Mouse (Mus musculus) heart, embryonic 14.5 days (tissue): ENCODE measurements around the gene Chil1. TPM values are rescaled to one million over a fixed set of nuclear protein-coding genes. Genes with fewer than 3 reads are reported as not detected.

Source experiments
- ATAC-seq: fragments of 200-750 bp; cut with Nextera tagmentation; 2 replicates; pipeline ENCODE4 v1.8.0; 2017; ENCODE audit warnings: low read depth, moderate TSS enrichment; ENCODE audit not compliant: insufficient number of reproducible peaks, insufficient read depth, low FRiP score
- H3K27ac ChIP-seq, 2 experiments: fragments of 200-500 bp in 1 of 2; fragments of 300-500 bp in 1 of 2; sonication (generic) in 1 of 2; replicated peaks in 1 of 2; 2 replicates each; pipeline ENCODE4 v1.5.1; 2012 to 2014; ENCODE audit warnings: low read depth in 2 of 2, low read length in 2 of 2, control low read depth in 1 of 2, mild to moderate bottlenecking in 1 of 2, mixed read lengths in 1 of 2; ENCODE audit not compliant: control insufficient read depth in 1 of 2, insufficient read depth in 1 of 2
- H3K27me3 ChIP-seq: fragments of 300-500 bp; sonication (generic); 2 replicates; pipeline ENCODE4 v1.6.1; 2014; ENCODE audit warnings: mild to moderate bottlenecking, low read length, control low read depth; ENCODE audit not compliant: control insufficient read depth, insufficient read depth
- H3K36me3 ChIP-seq: fragments of 300-500 bp; sonication (generic); 2 replicates; pipeline ENCODE4 v1.6.1; 2014; ENCODE audit warnings: mild to moderate bottlenecking, control low read depth, low read length, mixed read lengths; ENCODE audit not compliant: control insufficient read depth, insufficient read depth
- H3K4me1 ChIP-seq, 2 experiments: fragments of 200-500 bp in 1 of 2; fragments of 300-500 bp in 1 of 2; sonication (generic) in 1 of 2; 2 replicates each; pipeline ENCODE4 v1.6.1; 2012 to 2014; ENCODE audit warnings: low read length in 2 of 2, control low read depth in 1 of 2, mixed read lengths in 1 of 2; ENCODE audit not compliant: control insufficient read depth in 2 of 2, insufficient read depth in 2 of 2
- H3K4me2 ChIP-seq: fragments of 300-500 bp; sonication (generic); 2 replicates; pipeline ENCODE4 v1.6.1; 2014; ENCODE audit warnings: mild to moderate bottlenecking, low read length
- H3K4me3 ChIP-seq, 2 experiments: fragments of 200-500 bp in 1 of 2; fragments of 300-500 bp in 1 of 2; sonication (generic) in 1 of 2; 2 replicates each; pipeline ENCODE4 v1.5.1; 2012 to 2014; ENCODE audit warnings: low read length in 2 of 2, mild to moderate bottlenecking in 2 of 2, control low read depth in 1 of 2, low read depth in 1 of 2, moderate library complexity in 1 of 2; ENCODE audit not compliant: control insufficient read depth in 1 of 2, insufficient read depth in 1 of 2
- H3K9ac ChIP-seq: fragments of 300-500 bp; sonication (generic); 2 replicates; pipeline ENCODE4 v1.6.1; 2014; ENCODE audit warnings: mild to moderate bottlenecking, low read length
- H3K9me3 ChIP-seq: fragments of 300-500 bp; sonication (generic); 2 replicates; pipeline ENCODE4 v1.6.1; 2016; ENCODE audit warnings: low read length, control low read depth; ENCODE audit not compliant: control insufficient read depth
- WGBS: fragments of 180-500 bp; shearing (Covaris S2); extraction: QIAGEN DNeasy Blood & Tissue Kit; methylation state at CpG from one replicate; pipeline ENCODE4 v1.1.7; 2014; 5-methylcytosine and 5-hydroxymethylcytosine counted together
- polyA plus RNA-seq: library from polyadenylated mRNA; unstranded; fragments of >200 nt; fragmentation: Nextera tagmentation; extraction: Ambion mirVana; gene quantifications from 2 replicates; pipeline ENCODE4 v1.2.1, GENCODE M21; 2014

Chil1 gene
- polyA plus RNA-seq, 1 experiment from 2014 or later = 1.5 TPM

- no peak for ATAC-seq
- Histone ChIP-seq H3K27ac (no peak overlapping the region), H3K4me3 (no peak overlapping the region), H3K4me1 (peaks cover 32 to 36% of the 10 kb centered on the region in 2 experiments), H3K36me3 (no peaks in the 10 kb centered on the region), H3K27me3 (peaks cover 2% of the 10 kb centered on the region), H3K9me3 (no peaks in the 10 kb centered on the region), H3K9ac (peak overlapping the region; percentile 13; the same call in 1 of the 2 replicates), H3K4me2 (no peak overlapping the region)
- 45% methylated on average over 7 of the region's 7 CpGs for WGBS
Measured at GRCm38 (mm10) chr1:134193674-134194197, 11.8 kb downstream of the Chil1 start.

GRCm38 (mm10) chr1:134194298-134195022 lies 12.5 kb downstream of the Chil1 start:
- Histone ChIP-seq H3K27ac (0 out of 4 replicates have a peak overlapping the region, but pooled peaks of 1 of the 2 experiments have one; percentile 70), H3K4me2 (no peak overlapping the region), H3K36me3 (no peaks in the 10 kb centered on the region), H3K9ac (peak overlapping the region; percentile 8; the same call in 1 of the 2 replicates), H3K4me1 (peaks cover 29 to 34% of the 10 kb centered on the region in 2 experiments), H3K9me3 (no peaks in the 10 kb centered on the region), H3K27me3 (no peaks in the 10 kb centered on the region), H3K4me3 (no peak overlapping the region)
- WGBS = 57% methylated on average over 16 of the region's 16 CpGs
- ATAC-seq = no peak

GRCm38 (mm10) chr1:134195117-134195516 lies 13.1 kb downstream of the Chil1 start:
- Histone ChIP-seq H3K27me3 (no peaks in the 10 kb centered on the region), H3K9me3 (no peaks in the 10 kb centered on the region), H3K27ac (peak overlapping the region in 1 of 2 experiments; percentile 70; a peak in 2 of 4 replicates), H3K4me2 (peak overlapping the region; percentile 31), H3K4me1 (peaks cover 29 to 34% of the 10 kb centered on the region in 2 experiments), H3K36me3 (no peaks in the 10 kb centered on the region), H3K4me3 (no peak overlapping the region), H3K9ac (peak overlapping the region; percentile 25; the same call in 1 of the 2 replicates)
- WGBS = 41% methylated on average over 2 of the region's 2 CpGs
- ATAC-seq = no peak

GRCm38 (mm10) chr1:134195571-134195970 lies 13.6 kb downstream of the Chil1 start:
- Histone ChIP-seq H3K4me2 (peak overlapping the region; percentile 31), H3K4me3 (no peak overlapping the region), H3K36me3 (no peaks in the 10 kb centered on the region), H3K9ac (peak overlapping the region; percentile 25; the same call in 1 of the 2 replicates), H3K4me1 (peaks cover 29 to 34% of the 10 kb centered on the region in 2 experiments), H3K9me3 (no peaks in the 10 kb centered on the region), H3K27ac (peak overlapping the region; percentile 65 to 70; a peak in 3 of 4 replicates), H3K27me3 (no peaks in the 10 kb centered on the region)
- 6% methylated on average over 3 of the region's 3 CpGs for WGBS
- ATAC-seq = 0 out of 2 replicates have a peak, but pooled peaks have one; percentile 26

- peaks cover 29 to 34% of the 10 kb centered on the region in 2 experiments for H3K4me1 ChIP-seq
- WGBS = 16% methylated on average over 4 of the region's 4 CpGs
- peak overlapping the region; percentile 31 for H3K4me2 ChIP-seq
- 0 out of 2 replicates have a peak overlapping the region, but pooled peaks have one; percentile 25 for H3K9ac ChIP-seq
- no peaks in the 10 kb centered on the region for H3K27me3 ChIP-seq
- H3K4me3 ChIP-seq = no peak overlapping the region
- 0 out of 2 replicates have a peak, but pooled peaks have one; percentile 35 for ATAC-seq
- peak overlapping the region; percentile 65 to 70 for H3K27ac ChIP-seq
- H3K36me3 ChIP-seq = no peaks in the 10 kb centered on the region
- H3K9me3 ChIP-seq = no peaks in the 10 kb centered on the region
Measured at GRCm38 (mm10) chr1:134195979-134196378, 14.0 kb downstream of the Chil1 start.

GRCm38 (mm10) chr1:134196386-134196785 lies 14.4 kb downstream of the Chil1 start:
- Histone ChIP-seq H3K4me2 (peak overlapping the region; percentile 31; the same call in 1 of the 2 replicates), H3K4me3 (no peak overlapping the region), H3K27ac (peak overlapping the region; percentile 65 to 70; a peak in 3 of 4 replicates), H3K36me3 (no peaks in the 10 kb centered on the region), H3K9ac (no peak overlapping the region), H3K4me1 (peaks cover 29 to 34% of the 10 kb centered on the region in 2 experiments), H3K9me3 (no peaks in the 10 kb centered on the region), H3K27me3 (no peaks in the 10 kb centered on the region)
- WGBS = 62% methylated on average over 4 of the region's 4 CpGs
- ATAC-seq = no peak

- H3K4me1 ChIP-seq = peaks cover 29 to 34% of the 10 kb centered on the region in 2 experiments
- H3K9me3 ChIP-seq = no peaks in the 10 kb centered on the region
- H3K4me3 ChIP-seq = no peak overlapping the region
- H3K27ac ChIP-seq = no peak overlapping the region
- H3K9ac ChIP-seq = no peak overlapping the region
- no peak overlapping the region for H3K4me2 ChIP-seq
- 78% methylated on average over 15 of the region's 15 CpGs for WGBS
- no peaks in the 10 kb centered on the region for H3K36me3 ChIP-seq
- no peak for ATAC-seq
- H3K27me3 ChIP-seq = no peaks in the 10 kb centered on the region
Measured at GRCm38 (mm10) chr1:134197325-134197982, 15.5 kb downstream of the Chil1 start.
